Mouse (Mus musculus): ENCODE measurements at regions not wholly inside any gene's neighbourhood (a gene's known extent, or its start where the extent isn't known, plus 50 kb on each side); places are given as distances from the start of the nearest gene placed in this dataset.

DNA sequence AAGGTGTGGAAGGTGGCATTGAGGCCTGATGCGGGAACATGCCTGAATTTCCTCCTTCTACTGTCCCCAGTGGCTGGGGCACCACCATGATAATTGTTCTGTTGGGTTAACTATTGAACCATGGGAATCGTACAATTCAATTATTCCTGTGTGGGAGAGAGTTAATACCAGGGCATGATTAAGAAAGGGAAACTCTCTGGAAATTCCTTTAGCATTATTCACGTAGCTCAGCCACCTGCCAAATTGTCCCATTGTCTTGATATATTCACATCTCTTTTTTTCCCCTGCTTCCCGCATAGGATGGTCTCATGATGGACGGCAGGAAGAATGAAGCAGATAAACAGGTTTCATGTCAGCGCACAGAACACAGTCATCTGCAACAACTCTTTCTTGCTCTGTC is 69.6 kb upstream of the Gli2 start:
- DNase-seq (ENCODE audit: low spot score) = no peak

DNA sequence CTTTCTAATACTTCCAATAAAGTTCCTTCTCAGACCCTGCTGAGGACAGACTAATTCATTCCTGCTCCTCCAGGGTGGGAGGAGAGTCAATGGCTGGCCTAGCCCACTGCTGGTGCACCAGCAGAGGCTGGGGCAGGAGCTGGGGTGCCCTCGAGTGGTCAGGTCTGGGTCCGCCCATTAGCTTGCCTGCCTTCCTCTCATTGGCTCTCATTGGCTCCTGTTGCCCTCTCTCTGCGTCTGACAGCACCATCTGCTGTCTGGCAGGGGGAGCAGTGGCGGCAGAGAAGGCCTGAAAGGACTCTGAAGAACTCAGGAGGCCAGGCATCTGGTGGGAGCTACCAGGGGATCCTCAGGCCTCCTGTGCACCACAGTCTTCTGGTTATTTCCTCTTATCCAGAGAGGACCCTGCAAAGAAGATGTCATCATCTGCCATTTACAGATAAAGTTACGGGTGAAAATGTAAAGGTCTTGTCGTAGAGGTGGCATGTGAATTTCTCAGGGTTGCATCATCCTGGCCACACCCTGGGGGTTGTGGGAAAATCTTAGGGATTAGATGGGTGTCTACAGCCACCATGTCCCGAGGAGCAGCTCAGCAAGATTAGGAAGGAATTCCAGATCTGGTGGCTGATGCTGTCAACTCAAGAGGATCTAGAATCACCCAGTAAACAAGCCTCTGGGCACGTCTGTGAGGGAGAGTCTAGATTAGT is 66.6 kb upstream of the Gli2 start:
- peak; percentile 48 for DNase-seq (ENCODE audit: low spot score)

DNA sequence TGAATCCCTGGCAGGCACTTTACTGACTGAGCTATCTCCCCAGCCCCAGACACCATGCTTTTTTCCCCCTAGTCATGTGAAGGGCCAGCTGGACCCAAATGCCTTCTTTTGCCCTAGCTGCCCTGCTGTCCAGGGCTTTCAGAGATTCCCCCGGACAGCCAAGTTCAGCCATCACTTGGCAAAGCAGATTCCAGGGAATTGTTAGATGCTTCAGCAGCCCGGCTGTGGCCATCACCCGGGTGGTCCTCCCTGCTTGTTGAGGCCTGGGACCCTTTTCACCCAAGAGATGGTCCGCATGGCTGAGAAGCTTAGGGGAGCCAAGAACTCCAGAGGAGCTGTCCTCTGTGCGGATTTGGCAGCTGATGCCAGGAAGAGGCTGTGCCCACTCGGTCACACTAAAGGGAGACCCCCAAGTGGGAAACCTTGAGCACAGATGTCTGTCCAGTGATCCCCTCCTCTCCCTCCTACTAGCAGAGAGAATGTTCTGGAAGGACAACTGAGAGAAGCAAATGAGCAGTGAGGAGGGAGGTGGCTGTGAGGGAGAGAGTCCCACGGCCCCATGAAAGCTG is 61.8 kb upstream of the Gli2 start:
- no peak for DNase-seq (ENCODE audit: low spot score)

DNA sequence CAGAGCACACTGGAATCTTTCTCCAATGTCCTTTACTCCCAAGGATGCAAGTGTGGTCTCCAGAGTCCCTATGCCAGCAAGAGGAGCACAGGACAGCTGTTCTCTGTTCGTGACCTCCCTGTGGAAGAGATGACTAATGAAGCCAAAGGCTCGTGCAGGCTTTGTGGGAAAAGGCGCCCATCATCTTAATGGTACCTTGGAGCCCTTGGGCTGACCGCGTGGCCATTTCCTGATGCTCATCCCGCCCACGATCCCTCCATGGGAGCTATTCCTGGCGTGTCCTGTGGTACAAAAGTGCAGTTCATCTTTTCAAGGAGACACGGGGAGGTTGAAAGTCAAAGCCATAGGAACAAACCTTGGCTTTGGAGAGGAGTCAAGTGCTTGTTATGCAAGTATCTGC is 55.2 kb upstream of the Gli2 start:
- no peak for DNase-seq (ENCODE audit: low spot score)

DNA sequence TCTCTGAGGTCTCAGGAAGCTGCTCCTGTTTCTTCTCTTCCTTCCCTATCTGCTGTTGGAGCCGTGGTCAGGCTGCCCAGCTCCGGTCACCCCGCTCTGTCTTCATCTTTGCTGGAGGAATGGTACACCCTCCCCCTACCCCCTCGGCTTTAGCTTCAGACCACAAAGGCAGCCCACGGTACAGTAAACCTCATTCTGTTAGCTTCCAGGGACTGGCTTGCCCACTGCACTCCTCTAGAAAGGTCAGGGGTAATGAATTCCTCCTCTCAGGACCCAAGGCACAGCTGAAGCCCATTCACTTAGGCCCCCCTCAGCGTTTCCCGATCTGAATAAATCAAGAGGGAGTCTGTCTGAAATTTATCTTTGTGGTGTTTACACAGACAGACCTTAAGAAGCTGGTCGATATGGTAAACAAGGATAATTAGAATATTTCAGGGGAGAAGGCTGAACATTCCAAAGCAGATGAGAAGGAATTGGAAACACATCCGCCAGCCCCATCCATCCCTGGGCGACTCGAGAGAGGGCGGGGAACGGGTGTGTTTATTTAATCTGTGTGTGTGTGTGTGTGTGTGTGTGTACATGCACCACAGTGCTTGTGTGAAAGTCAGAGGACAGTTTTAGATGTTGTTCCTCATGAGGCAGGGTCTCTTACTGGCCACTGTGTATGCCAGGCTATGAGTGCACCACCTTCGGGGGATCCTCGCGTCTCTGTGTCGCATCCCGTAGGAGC is 53.0 kb upstream of the Gli2 start:
- no peak for DNase-seq (ENCODE audit: low spot score)

All from ovary, postnatal 36 days (tissue).